21 mouse cellular contexts compared by ENCODE assay signal in genomic region chr11:119979596-119980385, GRCm38 (mm10). TPM values are rescaled to one million over a fixed set of nuclear protein-coding genes. Genes with fewer than 3 reads are reported as not detected.
DNase-seq lines count a peak whose midpoint lies in the region; ATAC-seq and TF ChIP-seq lines count a peak whose summit lies in the region.
"Had no signal": no experiment of that assay in that cellular context is flagged by ENCODE, and none has a peak within 500 bp of the region (broad histone marks: within the 10 kb centered on the region; RNA-seq: fewer than 3 reads in every experiment).

No protein-coding gene starts in this region.

- H3K4me1 ChIP-seq in kidney, embryonic 14.5 days (ENCODE audit: control insufficient read depth, insufficient read depth, low read length): no peaks in the 10 kb centered on the region
- no peaks in the 10 kb centered on the region for H3K4me1 ChIP-seq in intestine, postnatal 0 days (replicated peaks; ENCODE audit: control insufficient read depth, insufficient read depth, low read length)
- H3K4me1 ChIP-seq: embryonic facial prominence, embryonic 15.5 days; forebrain, embryonic 12.5 days; liver, embryonic 15.5 days; neural tube, embryonic 13.5 days had no signal

- H3K27me3 ChIP-seq in kidney, embryonic 14.5 days (ENCODE audit: control insufficient read depth, insufficient read depth, low read length): no peaks in the 10 kb centered on the region
- no peaks in the 10 kb centered on the region for H3K27me3 ChIP-seq in intestine, postnatal 0 days (replicated peaks; ENCODE audit: control insufficient read depth, insufficient read depth, low read length)
- H3K27me3 ChIP-seq: embryonic facial prominence, embryonic 15.5 days; forebrain, embryonic 12.5 days; heart, embryonic 12.5 days; limb, embryonic 12.5 days; liver, embryonic 15.5 days; neural tube, embryonic 13.5 days had no signal

- 60% methylated on average over 10 of the region's 10 CpGs for WGBS in kidney, embryonic 14.5 days
- 47% methylated on average over 10 of the region's 10 CpGs for WGBS in intestine, postnatal 0 days

- ATAC-seq in kidney, embryonic 14.5 days (ENCODE audit: low FRiP score, low TSS enrichment): no peak
- ATAC-seq in intestine, postnatal 0 days: peak; percentile 70
- ATAC-seq in frontal cortex, adult (ENCODE audit: low TSS enrichment): no peak
- ATAC-seq: hindbrain, postnatal 0 days had no signal

- H3K36me3 ChIP-seq in kidney, embryonic 14.5 days (ENCODE audit: control insufficient read depth, insufficient read depth, low read length): peaks cover 19% of the 10 kb centered on the region
- H3K36me3 ChIP-seq in intestine, postnatal 0 days (ENCODE audit: control insufficient read depth, insufficient read depth): peaks cover 7% of the 10 kb centered on the region; the same call in 1 of the 2 replicates

- no peak overlapping the region for H3K4me3 ChIP-seq in kidney, embryonic 14.5 days (ENCODE audit: low read length)
- H3K4me3 ChIP-seq in intestine, postnatal 0 days (ENCODE audit: low read depth, low read length): no peak overlapping the region
- H3K4me3 ChIP-seq: embryonic facial prominence, embryonic 15.5 days; forebrain, embryonic 12.5 days; heart, embryonic 12.5 days; limb, embryonic 12.5 days; liver, embryonic 15.5 days; neural tube, embryonic 13.5 days had no signal

- H3K9me3 ChIP-seq in kidney, embryonic 14.5 days (ENCODE audit: control insufficient read depth, low read length): no peaks in the 10 kb centered on the region
- H3K9me3 ChIP-seq in intestine, postnatal 0 days (ENCODE audit: control insufficient read depth): no peaks in the 10 kb centered on the region
- H3K9me3 ChIP-seq: embryonic facial prominence, embryonic 15.5 days; forebrain, embryonic 12.5 days; heart, embryonic 12.5 days; limb, embryonic 12.5 days; liver, embryonic 15.5 days; neural tube, embryonic 13.5 days had no signal

- H3K9ac ChIP-seq in kidney, embryonic 14.5 days (ENCODE audit: low read depth, low read length): no peak overlapping the region
- no peak overlapping the region for H3K9ac ChIP-seq in intestine, postnatal 0 days (ENCODE audit: low read depth, low read length)
- H3K9ac ChIP-seq: embryonic facial prominence, embryonic 15.5 days; forebrain, embryonic 12.5 days; heart, embryonic 12.5 days; limb, embryonic 12.5 days; liver, embryonic 15.5 days; neural tube, embryonic 13.5 days had no signal

- no peak overlapping the region for H3K27ac ChIP-seq in kidney, embryonic 14.5 days (ENCODE audit: low read depth, low read length)
- peak overlapping the region; percentile 3; the same call in 1 of the 2 replicates for H3K27ac ChIP-seq in intestine, postnatal 0 days (ENCODE audit: low read depth, low read length)
- H3K27ac ChIP-seq: embryonic facial prominence, embryonic 15.5 days; forebrain, embryonic 12.5 days; hindbrain, postnatal 0 days; limb, embryonic 12.5 days; liver, embryonic 15.5 days; neural tube, embryonic 13.5 days had no signal

- peak; percentile 58 for DNase-seq in kidney, adult 18-20 months
- peak; percentile 60 for DNase-seq in NIH3T3 (ENCODE audit: low read depth)
- peak; percentile 72 to 91 for DNase-seq in kidney, postnatal 25 days
- DNase-seq in right cerebral cortex, postnatal 14 days: no peak
- DNase-seq in layer of hippocampus, adult 18-20 months (ENCODE audit: low spot score in 2 of 2): no peak
- DNase-seq: B cell, adult 2 months; embryo, embryonic 11 days; gastrocnemius, postnatal 36 days; heart, postnatal 36 days; lung, postnatal 14 days; thymus, postnatal 36 days had no signal

- no peak overlapping the region for H3K4me2 ChIP-seq in kidney, embryonic 14.5 days (replicated peaks; ENCODE audit: low read depth, low read length)
- H3K4me2 ChIP-seq in intestine, postnatal 0 days (replicated peaks; ENCODE audit: low read depth): no peak overlapping the region
- H3K4me2 ChIP-seq: embryonic facial prominence, embryonic 15.5 days; forebrain, embryonic 12.5 days; heart, embryonic 12.5 days; limb, embryonic 12.5 days; liver, embryonic 15.5 days; neural tube, embryonic 13.5 days had no signal

- no peak for TF ChIP-seq CTCF in intestine, postnatal 0 days (IDR thresholded peaks at IDR 0.05; ENCODE audit: low read depth)

RNA-seq across cellular contexts. Expression of gene Baiap2, which starts 37.2 kb away (rescaled TPM):
- 15.7 and 18.2 TPM in 2 replicates for polyA plus RNA-seq in kidney, embryonic 14.5 days (2014; fragmentation: Nextera tagmentation; extraction: Ambion mirVana)
- 4.2 and 4.3 TPM in 2 replicates for polyA plus RNA-seq in intestine, postnatal 0 days (2015; fragmentation: Nextera tagmentation; extraction: Ambion mirVana)
- 100 to 1,000 TPM; 257 to 261 TPM for total RNA-seq in layer of hippocampus, adult 18-20 months (2021)

Comparison
In these comparisons a context has a peak if more than half of its experiments do, and no peak if none do; other contexts are left out.
1. DNase-seq: peak in kidney, adult 18-20 months (single experiment), NIH3T3 (single experiment) and kidney, postnatal 25 days (2 of 2); none in right cerebral cortex, postnatal 14 days (single experiment) and layer of hippocampus, adult 18-20 months (0 of 2).